Mouse (Mus musculus): ENCODE results near the gene Krt90.
"Not testable (repeated sequence)": the region's sequence is repeated elsewhere in the genome, so short reads cannot be mapped to it uniquely, and the experiment has no call there.

The Krt90 gene

DNA sequence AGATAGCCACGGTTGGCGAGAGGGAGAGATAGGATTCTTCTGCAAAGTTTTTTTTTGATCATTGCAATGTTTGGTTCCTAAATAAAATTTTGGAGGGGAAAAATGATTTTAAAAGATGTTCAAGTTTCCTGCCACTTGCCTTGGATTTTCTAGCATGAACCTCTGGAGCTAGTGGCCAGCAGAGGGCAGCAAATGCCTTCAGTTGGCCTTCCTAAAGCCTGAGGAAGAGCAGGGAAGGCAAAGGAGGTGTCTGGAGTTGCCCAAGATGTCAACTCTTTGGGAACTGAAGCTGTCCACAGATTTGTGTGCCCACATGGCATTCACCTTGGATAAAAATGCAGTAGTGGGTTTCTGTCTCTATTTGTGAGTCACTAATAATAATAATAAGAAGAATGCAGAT lies 43.0 kb downstream of the Krt90 start:
- DNase-seq (ENCODE audit: extremely low spot score, low read depth, low spot score): peak; percentile 24

DNA sequence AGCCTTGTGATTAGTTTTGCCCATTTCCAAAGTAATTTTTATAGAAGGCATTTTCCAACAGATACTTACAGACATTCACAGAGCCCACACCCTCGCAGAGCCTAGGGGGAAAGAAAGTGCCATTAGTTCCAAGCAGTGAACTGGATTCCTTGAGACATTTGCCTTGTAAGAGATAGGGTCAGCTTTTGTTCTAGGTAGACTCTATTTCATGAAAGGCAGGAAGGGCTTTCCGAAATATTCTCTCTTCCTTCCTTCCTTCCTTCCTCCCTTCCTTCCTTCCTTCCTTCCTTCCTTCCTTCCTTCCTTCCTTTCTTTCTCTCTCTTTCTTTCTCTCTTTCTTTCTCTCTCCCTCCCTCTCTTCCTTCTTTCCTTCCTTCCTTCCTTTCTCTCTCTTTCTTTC lies 45.6 kb downstream of the Krt90 start, which contains the start of gene Gm49425:
Gene Gm49425, minus strand, starts transcription at position 101 of the 400 bp plus-strand sequence.
- not testable (repeated sequence) for DNase-seq (ENCODE audit: extremely low spot score, low read depth, low spot score)

DNA sequence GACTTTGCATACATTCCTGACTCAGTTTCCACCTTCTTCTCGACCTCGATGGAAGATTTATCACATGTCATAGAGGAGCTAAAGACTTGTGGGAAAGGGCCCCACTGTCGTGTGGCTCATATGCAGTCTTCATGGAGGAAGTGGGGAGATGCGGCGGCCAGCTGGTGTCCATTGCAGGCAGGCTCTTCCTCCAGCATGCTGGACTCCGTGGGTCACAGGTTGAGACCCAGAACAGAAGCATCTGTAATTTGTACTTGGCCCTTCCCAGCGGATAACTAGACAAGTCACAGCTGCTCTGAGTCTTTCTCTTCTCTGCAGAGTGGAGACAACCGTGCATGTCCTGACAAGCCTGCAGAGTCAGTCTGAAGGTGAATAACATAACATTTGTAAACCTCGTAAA lies 54.5 kb downstream of the Krt90 start:
- DNase-seq (ENCODE audit: extremely low spot score, low read depth, low spot score): no peak

DNA sequence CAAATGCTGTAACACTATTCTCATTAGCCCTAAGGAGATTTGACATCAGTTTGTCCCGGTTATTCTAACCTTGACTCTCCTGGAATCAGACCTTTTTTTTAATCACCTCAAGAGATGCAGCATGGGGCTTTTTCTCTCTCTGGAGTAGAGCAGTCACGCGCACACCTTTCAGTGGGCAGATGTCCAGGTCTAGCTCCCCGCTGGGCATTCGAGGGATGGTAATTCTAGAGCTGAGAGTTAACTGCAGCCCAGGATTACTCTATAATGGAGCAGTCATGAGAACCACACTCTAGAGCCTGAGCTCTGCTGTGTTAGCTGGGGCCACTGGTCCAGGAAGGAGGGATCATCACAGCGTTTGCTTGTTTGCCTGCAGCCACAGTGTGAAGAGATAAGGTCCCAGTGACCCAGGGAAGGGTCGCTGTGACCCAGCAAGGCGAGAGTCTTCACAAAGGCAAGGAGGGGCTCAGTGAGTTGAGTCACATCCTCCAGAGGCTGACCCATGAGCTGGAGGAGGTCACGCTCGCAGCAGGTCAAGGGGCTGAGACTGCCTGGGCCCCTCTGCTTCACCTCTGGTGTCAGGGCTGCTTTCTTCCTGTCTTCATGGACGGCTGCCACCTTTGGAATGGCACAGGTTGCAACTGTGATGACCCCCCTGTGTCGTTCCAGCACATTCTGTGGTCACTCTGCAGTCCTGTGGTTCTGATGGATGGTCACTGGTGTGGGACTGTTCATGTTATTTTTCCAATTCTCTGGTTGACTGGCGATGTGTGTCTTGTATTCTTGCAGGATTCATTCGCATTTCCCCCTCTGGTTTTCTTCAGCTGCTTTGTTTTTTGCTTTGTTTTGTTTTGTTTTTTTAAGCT lies 55.6 kb downstream of the Krt90 start:
- no peak for DNase-seq (ENCODE audit: extremely low spot score, low read depth, low spot score)
